Mouse (Mus musculus): ENCODE measurements around the gene Cacfd1.

Cacfd1 gene

DNA sequence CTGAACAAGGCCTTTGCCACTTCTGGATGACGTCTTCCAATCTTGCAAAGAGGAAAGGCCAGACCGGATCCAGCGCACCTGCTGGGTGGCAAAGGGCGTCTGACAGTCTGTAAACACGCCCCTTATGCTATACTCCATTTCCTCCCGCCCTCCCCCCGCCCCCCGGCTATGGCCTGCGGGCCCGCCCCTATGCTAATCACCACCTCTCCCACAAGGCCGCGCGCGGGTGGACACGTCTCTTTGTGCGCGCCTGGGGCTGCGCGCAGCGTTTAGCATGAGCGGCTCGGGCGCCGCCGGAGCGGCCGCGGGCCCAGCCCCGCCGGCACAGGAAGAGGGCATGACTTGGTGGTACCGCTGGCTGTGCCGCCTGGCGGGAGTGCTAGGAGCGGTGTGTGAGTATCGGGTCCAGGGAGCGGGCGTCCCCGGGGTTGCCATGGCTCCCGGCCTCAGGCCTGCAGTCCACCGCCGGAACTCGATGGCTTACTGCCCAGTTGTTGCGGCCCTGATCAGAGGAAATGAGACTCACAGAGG lies at the start of gene Cacfd1:
Gene Cacfd1 (plus strand): TSS at position 213 of the 531 bp plus-strand sequence.
- DNase-seq (ENCODE audit: low spot score): peak; percentile 86

DNA sequence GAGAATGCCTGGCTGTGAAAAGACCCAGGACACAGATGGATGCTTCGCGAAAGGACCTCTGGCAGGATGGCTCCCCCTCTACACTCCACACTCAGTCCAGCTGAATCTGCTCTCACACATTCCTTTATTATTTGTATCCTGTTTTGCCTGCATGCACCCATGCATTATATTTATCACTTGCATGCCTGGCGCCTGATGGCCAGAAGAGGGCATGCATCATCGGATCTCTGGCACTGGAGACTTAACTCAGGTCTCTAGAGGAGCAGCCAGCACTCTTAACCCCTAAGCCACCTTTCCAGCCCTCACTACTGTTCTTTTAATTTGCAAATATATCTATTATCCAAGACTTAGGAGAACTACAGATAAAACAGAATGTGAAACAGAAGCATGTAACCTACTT lies 49.0 kb upstream of the Cacfd1 start:
- no peak for DNase-seq (ENCODE audit: low spot score)

DNA sequence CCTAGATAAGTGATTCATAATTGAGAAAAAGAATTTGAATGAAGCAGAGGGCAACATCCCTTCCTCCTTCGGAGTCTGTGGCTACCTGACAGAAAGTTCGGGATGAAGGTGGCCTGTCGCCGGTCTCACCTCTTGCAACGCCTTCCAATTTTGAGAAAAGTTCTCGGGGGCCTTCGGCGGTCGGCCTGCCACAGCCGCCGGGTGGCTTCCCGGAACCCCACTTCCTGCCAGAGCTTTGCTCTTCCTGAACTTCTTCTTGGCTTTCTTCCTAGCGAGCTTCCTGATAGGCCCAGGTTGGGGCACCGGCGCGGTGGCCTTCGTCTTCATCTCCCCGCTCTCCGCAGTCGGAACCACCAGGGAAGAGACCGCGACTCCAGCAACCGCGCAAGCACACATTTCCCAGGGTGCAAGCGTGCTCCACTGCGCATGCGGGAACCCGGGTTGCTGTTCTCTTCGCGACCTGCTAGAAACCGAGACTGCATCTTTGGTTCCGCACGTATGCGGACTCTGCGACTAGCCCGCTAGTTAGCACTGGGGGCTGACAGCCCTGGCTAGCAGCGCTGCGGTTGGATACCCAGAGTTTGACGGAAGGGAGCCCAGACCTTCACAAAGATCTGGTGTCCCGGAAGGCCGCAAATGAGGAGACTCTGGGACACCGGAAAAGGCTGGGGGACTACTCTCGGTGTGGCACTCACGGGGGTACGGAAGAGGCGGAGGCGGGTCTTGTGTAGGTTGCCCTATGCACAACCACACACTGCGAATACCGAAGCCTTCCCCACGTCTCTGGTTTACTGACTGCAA lies 45.6 kb upstream of the Cacfd1 start, which contains the start of gene Rexo4:
Gene Rexo4 (minus strand): TSS at position 464 of the 801 bp plus-strand sequence.
- DNase-seq (ENCODE audit: low spot score): peak; percentile 93

DNA sequence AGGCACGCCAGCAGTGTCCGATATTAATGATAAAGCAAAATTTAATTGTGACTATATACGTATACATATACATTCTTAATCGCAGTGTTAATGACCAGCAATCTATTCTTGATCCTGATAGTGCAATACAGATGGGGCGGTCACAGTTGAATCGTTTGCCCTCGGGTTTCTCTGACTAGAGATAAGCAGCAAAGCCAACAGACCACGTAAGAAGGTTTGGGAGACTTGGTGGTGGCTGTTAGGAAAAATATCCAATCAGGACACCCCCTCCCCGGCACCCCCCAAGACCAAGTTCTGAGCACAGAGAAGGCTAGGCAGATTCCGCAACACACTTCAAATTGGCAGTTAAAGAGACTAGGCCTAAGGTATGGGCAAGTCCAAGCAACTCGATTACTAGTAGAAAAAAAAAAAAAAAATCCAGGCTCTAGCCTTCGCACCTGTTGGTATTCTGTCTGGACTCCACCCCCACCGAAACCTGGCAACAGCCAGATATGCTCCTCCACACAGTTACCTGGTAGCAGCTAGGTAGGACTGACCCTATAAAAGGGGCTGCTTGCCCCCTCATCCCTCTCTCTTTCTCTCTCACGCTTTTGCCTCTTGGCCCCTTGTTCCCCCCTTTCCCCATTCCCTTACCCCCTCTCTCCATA lies 44.9 kb upstream of the Cacfd1 start:
- DNase-seq (ENCODE audit: low spot score): no peak

DNA sequence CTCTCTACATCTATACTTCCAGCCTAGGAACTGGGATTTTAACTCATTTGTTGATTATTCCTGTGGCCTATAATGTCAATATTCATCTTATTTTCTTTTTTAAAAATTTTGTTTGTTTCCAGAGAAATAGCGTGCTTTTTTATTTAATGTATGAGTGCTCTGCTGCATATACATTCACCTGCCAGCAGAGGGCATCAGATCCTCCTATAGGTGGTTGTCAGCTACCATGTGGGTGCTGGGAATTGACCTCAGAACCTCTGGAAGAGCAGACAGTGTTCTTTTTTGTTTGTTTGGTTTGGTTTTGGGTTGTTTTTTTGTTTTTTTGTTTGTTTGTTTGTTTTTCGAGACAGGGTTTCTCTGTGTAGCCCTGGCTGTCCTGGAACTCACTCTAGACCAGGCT lies 42.5 kb upstream of the Cacfd1 start:
- no peak for DNase-seq (ENCODE audit: low spot score)

DNA sequence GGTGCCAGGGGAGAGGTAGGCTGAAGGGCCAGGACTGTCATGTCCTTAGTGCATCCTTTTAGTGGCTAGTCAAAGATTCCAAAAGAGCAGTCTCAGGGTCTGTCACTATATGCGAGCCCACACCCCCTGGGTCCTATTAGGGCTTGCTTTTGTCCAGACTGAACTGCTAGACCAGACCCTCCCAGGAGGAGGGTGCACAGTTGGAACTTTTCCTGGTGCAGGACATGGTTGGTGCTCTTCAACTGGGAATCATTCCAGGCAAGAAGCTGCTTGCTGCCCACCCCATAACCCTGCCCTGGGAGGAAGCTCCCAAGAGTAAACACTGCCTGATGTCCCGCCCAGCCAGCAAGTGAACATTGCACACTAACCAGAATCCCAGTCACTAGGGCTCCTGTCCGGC lies 36.6 kb upstream of the Cacfd1 start, which contains the start of gene Adamts13:
Gene Adamts13 (plus strand): TSS at position 301 of the 400 bp plus-strand sequence.
- no peak for DNase-seq (ENCODE audit: low spot score)

DNA sequence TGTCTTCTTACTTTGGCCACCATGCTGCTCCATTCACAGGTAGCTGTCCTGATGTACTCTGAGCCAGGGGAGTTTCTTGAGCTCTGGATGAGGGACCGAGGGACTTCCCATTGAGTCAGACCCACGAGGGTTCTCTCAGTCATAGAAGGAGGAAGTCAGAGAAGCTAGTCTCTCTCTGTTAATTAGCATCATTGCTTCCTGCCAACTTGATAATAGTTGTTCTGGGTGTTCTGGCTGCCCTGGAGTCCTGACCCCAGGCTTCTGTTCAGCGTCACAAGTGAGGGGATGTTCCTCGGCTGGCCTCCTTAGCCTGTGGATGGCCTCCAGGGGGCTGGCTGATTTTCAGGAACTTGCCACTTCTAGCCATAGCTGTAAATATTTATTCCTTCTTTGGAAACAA lies 35.8 kb upstream of the Cacfd1 start:
- DNase-seq (ENCODE audit: low spot score): no peak

DNA sequence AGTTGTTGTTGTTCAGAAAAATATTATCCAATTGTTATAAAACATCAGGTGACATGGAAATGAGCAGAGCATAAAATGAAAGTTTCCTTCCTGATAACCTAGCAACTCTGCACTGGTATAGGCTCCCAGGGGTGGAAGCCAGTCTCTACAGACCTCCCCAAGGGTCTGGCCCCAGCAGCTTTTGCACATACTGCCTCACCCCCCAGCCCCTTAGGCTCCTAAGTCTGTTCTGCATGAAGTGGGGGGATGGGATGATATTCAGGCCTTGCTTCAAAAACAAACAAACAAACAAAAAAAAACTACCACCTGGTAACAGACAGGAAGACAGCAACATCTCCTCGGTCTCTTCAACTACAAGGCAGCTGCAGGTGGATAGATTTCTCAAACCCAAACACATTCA lies 29.4 kb upstream of the Cacfd1 start:
- DNase-seq (ENCODE audit: low spot score): no peak

DNA sequence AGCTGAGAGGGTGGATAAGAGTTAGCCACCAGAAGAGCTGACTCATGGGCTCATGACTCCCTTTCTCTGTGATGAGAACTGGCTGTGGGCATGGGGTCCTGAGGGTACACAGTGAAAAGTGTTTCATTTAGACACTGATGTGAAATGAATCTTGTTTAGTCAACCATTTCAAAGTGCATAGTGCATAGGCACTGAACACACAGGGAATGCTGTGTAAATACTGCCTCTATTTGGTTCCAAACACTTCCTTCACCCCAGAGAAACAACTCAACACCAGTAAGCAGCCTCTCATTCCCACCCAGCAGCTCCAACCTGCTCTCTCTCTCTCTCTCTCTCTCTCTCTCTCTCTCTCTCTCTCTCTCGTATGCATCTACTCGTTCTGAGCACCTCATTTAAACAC lies 25.5 kb upstream of the Cacfd1 start:
- no peak for DNase-seq (ENCODE audit: low spot score)

DNA sequence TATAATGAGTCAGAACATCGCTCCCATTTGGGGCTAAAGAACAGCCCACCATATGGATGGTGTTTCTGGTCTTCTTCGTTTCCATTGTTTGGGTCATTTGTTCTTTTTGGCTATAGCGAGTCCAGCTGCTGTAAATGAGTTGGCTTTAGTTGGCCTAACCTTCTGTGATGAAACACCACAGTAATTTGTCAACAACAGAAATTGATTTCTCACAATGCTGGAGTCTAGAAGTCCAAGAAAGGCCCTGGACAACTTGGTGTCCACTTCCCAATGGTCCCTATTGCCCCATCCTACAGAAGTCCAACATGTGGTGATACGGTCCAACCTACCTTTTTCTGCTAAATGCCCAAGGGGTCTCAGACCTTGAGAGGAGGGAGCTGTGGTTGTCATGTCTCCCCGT lies 25.1 kb upstream of the Cacfd1 start:
- no peak for DNase-seq (ENCODE audit: low spot score)

DNA sequence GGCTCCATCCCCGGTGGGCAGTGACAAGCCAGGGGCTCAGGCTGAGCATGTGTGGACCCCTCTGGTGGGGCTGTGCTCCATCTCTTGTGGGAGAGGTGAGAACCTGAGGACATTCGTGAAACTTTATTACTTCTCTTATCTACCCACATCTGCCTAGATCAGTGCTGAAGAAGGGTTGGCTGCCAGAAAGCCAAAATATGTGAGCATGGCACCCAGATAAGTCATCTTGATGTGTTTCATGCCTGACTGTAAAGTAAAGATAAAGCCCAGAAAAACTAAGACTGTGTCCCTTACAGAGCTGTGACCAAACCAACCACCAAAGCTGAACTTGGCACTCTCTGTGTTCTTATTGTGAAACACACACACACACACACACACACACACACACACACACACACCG lies 15.8 kb upstream of the Cacfd1 start:
- DNase-seq (ENCODE audit: low spot score): no peak

DNA sequence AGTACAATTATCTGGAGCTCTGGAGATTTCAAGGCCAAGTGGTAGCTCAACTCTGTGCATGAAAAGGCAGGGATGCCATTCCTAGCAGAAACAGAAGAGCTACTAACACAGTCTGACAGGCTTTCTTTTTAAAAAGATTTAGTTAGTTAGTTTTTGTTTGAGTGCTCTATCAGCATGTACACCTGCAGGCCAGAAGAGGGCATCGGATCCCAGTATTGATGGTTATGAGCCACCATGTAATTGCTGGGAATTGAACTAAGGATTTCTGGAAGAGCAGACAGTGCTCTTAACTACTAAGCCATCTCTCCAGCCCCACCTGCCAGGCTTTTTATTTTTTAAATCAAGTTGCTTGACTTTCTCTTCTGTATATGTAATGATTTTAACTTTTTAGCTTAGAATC lies 12.2 kb upstream of the Cacfd1 start:
- no peak for DNase-seq (ENCODE audit: low spot score)

DNA sequence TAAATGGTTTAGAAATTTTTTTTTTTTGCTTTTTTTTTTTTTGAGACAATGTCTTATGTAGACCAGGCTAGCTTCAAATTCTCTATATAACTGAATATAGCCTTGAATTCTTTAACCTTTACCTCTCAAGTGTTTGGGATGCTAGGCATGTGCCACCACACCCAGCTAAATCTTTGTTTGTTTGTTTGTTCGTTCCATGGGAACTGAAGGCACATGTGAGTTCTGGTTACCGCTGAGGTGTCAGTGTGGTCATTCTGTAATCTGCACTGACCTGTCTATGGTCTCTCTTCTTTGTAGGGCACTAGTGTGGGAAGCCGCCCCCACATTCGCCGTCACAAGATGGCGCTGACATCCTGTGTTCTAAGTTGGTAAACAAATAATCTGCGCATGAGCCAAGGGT lies 11.7 kb upstream of the Cacfd1 start:
- DNase-seq (ENCODE audit: low spot score): no peak

DNA sequence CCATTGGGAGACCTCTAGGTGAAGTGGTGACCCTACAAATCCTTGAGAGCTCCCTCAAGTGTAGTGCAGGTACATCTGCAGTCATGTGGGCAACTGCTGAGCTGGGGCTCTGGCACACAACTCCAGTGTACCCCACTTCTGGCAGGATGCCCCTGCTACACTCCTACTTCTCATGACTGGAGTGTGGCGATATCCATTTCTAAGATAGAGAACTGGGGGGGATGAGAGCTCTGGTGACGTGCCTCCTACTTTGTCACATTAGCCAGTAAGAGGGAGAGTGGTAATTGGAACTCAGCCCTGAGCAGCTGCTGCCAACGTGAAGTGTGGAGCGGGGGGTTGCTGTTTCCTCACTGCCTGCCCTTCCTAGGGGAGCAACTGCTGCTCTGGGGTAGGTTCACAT lies 3.5 kb upstream of the Cacfd1 start:
- no peak for DNase-seq (ENCODE audit: low spot score)

DNA sequence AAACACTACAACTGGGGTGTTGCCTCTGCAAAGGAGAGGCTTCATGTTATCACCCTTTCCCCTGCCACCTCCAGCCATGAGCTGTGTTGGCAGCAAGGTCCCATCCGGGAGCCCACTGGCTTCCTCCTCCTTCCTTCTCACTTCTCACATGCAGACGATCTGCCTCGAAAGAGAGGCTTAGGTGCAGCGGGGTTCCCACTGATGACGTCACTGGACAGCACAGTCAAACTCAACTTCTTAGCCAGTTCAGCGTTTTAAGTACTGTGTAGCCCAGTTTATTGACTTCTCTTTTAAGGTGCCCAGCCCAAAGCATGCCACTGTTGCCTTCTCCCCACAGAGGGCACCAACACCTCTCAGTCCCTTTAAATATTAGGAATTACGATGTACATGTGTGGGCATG lies 2.0 kb upstream of the Cacfd1 start:
- no peak for DNase-seq (ENCODE audit: low spot score)

DNA sequence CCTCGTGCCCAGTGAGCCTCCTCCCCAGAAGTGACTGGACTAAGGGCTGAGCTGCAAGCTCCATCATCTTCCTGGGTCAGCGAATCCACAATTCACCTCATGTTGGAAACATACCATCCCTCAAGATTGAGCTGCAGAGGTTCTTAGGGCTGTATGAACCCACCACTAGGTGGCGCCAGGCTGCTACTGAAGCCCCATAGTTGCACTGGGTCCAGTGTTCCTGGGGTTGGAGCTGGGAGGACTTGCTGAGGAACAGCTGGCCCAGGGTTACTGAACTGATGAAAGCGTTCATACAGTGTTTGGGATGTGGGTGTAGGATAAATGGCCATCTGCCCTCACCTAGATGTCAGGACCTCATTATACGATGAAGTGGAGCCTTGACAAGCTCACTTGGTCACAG lies 8.1 kb downstream of the Cacfd1 start:
- DNase-seq (ENCODE audit: low spot score): peak; percentile 56

DNA sequence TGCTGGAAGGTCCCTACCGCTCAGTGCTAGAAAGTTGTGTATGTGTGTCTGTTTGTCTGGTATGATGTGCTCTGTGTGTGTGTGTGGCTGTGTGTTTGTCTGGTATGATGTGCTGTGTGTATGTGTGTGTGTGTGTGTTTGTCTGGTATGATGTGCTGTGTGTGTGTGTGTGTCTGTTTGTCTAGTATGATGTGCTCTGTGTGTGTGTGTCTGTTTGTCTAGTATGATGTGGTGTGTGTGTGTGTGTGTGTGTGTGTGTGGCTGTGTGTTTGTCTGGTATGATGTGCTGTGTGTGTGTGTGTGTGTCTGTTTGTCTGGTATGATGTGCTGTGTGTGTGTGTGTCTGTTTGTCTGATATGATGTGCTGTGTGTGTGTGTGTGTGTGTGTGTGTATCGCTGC lies 9.8 kb downstream of the Cacfd1 start:
- DNase-seq (ENCODE audit: low spot score): no peak

DNA sequence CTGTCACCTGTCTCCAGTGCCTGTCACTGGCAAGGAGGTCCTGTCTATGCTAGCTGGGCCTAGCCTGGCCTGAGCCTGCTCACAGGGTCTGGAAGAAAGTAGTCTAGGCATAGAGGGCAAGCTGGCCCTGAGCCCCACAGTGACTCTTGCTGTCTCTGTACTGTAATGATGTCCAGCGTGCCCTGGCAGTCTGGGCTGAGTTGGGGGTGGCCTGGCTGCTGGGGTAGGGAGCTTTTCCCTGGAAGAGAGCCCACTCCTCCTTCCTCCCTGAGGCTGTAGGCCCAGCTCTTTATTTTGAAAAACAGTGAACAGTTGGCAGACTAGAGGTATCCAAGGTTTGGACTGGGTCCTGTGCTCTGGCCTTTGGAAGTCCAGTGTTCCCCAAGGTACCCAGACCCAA lies 11.4 kb downstream of the Cacfd1 start:
- DNase-seq (ENCODE audit: low spot score): no peak

DNA sequence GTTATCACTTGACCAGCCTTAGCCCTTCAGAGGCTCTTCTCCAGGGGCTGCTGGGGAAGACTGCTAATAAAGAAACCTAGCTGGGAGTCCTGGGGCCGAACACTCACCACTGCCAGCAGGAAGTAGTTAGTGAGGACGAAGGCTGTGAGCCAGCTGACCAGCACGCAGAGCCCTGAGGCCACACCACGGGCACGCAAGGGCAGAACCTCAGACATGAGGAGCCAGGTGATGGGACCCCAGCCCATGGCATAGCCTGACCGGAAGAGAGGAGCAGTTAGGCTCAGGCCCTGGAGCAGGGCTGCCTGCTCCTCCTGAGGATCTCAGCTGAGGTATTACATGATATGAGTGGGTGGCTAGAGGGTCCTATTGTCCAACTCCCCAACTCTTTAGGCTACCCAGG lies 12.9 kb downstream of the Cacfd1 start:
- DNase-seq (ENCODE audit: low spot score): no peak

DNA sequence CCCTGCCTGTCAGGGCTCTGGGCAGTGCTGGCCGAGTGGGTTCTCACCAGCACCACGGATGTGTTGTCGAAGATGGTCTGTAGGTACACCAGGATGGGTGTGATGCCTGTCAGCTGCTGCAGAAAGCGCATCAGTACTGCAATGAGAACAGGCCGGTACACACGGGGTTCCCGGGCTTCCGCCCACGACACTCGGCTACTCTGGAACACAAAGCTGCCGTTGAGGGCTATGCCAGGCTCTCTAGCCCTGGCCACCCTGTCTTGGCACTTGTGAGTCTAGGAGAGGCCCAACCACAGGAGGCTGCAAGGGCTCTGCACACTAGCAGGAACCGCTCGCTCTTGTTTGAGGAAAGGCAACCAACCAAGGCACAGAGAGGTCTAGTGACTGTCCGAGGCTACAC lies 14.4 kb downstream of the Cacfd1 start:
- no peak for DNase-seq (ENCODE audit: low spot score)

DNA sequence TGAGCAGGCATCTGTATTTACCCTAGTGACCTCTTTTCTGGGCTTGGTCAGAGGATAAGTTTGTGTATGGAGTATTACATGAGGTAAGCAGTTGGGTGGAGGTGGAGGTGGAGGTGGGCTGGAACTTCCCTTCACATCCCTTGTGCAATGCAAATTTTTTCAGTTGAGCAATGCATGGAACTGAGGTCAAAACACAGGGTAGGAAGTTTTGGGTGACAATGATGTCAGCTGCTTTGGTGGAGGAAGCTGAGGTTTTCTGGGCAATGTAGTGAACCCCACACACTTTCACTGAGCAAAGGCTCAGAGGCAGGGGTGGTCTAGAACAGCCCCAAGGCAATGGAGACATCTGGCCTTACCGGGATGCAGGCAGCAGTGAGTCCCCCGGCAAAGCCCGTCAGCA lies 15.8 kb downstream of the Cacfd1 start:
- DNase-seq (ENCODE audit: low spot score): no peak

DNA sequence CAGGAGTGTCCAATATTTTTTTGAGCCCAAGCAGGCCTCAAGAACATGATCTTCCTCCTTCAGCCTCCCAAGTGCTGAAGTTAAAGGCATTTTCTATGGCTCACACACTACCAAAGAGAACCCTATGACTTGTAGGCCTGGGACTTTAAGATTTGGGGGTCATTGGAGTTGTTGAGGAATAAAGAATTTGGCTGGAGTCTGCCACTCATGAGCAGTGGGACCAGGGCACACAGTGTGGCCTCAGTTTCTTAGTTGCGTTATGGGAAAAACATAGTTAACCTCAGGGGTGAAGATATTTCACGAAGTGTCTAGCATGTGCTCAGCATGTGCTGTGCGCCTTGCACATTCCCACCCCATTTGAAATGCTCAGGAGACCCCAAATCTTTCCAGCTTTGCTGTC lies 16.6 kb downstream of the Cacfd1 start:
- no peak for DNase-seq (ENCODE audit: low spot score)

DNA sequence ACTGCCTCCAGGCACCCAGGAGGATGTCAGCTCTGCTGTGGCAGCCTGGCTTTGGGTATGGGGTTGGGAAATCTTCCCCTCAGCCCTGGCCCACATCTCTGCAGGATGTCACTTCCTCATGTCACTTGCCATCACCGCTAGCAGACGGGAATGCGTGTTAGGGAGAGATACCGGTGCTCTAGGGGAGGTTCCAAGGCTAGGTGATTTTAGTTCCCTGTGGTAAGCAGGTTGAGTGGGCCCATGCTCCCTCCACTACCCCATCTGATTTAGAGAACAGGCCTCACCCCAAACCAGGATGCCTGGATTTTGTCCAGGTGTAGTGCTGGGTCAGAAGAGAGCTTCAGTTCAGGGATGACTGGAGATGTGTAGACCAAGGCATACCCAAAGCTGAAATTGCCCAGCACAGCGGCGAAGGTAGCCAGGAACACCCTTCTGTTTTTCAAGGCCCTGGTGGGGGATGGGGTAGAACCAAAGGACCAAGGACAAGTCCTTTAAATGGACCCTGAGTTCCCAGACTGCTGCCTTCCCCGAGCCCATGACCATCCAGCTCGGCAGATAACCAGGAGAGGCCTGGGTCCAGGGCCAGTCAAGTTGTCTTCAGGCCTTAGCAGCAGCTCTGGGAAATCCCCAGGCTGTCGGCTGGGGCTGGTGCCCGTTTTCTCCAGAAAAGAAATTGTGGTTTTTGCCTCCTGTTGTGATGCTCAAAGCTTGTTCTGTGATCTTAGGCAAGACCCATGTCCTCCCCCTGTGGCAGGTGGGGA lies 17.3 kb downstream of the Cacfd1 start:
- DNase-seq (ENCODE audit: low spot score): no peak

Measured in testis, postnatal 14 days (tissue).